Mouse (Mus musculus) CH12.LX (cell line): Measurements from ENCODE around the gene Capn2. TPM values are rescaled to one million over a fixed set of nuclear protein-coding genes. Genes with fewer than 3 reads are reported as not detected.

Source experiments
- DNase-seq: peaks from one replicate; pipeline ENCODE4 v3.0.0-alpha.2; 2013; ENCODE audit errors: extremely low read depth
- H3K27ac ChIP-seq: 2 replicates; pipeline ENCODE4 v1.5.1; 2012; ENCODE audit warnings: low read depth, mild to moderate bottlenecking, control low read depth, moderate library complexity; ENCODE audit not compliant: insufficient read depth
- H3K27me3 ChIP-seq: replicated peaks from 2 replicates; pipeline ENCODE3; 2012; ENCODE audit warnings: inconsistent platforms
- H3K36me3 ChIP-seq, 2 experiments: replicated peaks in 1 of 2; 2 replicates each; pipeline versions ENCODE3 to v1.6.1; 2012; ENCODE audit warnings: inconsistent platforms in 1 of 2, low read length in 1 of 2, mild to moderate bottlenecking in 1 of 2, mixed read lengths in 1 of 2, moderate library complexity in 1 of 2; ENCODE audit not compliant: control insufficient read depth in 1 of 2, insufficient read depth in 1 of 2
- H3K4me1 ChIP-seq, 2 experiments: 2 replicates each; pipeline ENCODE4 v1.6.1; 2012; ENCODE audit warnings: inconsistent platforms in 1 of 2, moderate library complexity in 1 of 2; ENCODE audit not compliant: insufficient read depth in 2 of 2, control insufficient read depth in 1 of 2
- H3K4me2 ChIP-seq: 2 replicates; pipeline ENCODE4 v1.6.1; 2012; ENCODE audit warnings: low read depth, mild to moderate bottlenecking, control low read depth; ENCODE audit not compliant: poor library complexity, insufficient read depth, severe bottlenecking
- H3K4me3 ChIP-seq, 3 experiments: fragments of 150-350 bp in 1 of 3; sonication (generic) in 1 of 3; replicated peaks in 1 of 3; 2 replicates each; pipeline versions ENCODE3 to v1.5.1; 2011 to 2012; ENCODE audit warnings: low read depth in 2 of 3, low read length in 2 of 3, mild to moderate bottlenecking in 2 of 3, moderate library complexity in 2 of 3, control low read depth in 1 of 3, improper control_type of control experiment in 1 of 3, inconsistent platforms in 1 of 3, mixed read lengths in 1 of 3; ENCODE audit not compliant: poor library complexity in 1 of 3
- H3K79me2 ChIP-seq: replicated peaks from 2 replicates; pipeline ENCODE4 v1.6.1; 2012; ENCODE audit warnings: mild to moderate bottlenecking, moderate library complexity; ENCODE audit not compliant: control insufficient read depth, poor library complexity, insufficient read depth, severe bottlenecking; ENCODE audit errors: extremely low read depth
- H3K9ac ChIP-seq: 2 replicates; pipeline ENCODE4 v1.6.1; 2012; ENCODE audit warnings: low read depth, mild to moderate bottlenecking, control low read depth, moderate library complexity; ENCODE audit not compliant: insufficient read depth
- H3K9me3 ChIP-seq: replicated peaks from 2 replicates; pipeline ENCODE3; 2012; ENCODE audit warnings: low read length, inconsistent platforms, mixed read lengths
- CHD2 ChIP-seq: IDR thresholded peaks from 2 replicates; pipeline ENCODE4 v1.6.1; 2011; ENCODE audit warnings: low read length, improper control_type of control experiment
- CTCF ChIP-seq, 2 experiments: IDR thresholded peaks in 1 of 2; conservative IDR thresholded peaks in 1 of 2; 2 replicates each; pipeline ENCODE4 v1.5.1; 2011 to 2012; ENCODE audit warnings: low read depth in 2 of 2, low read length in 2 of 2, improper control_type of control experiment in 1 of 2, inconsistent platforms in 1 of 2, mild to moderate bottlenecking in 1 of 2, moderate library complexity in 1 of 2
- ELF1 ChIP-seq: IDR thresholded peaks from 2 replicates; pipeline ENCODE4 v1.6.1; 2014; ENCODE audit warnings: low read depth, mild to moderate bottlenecking, inconsistent platforms, low read length, improper control_type of control experiment
- EP300 ChIP-seq: IDR thresholded peaks from 2 replicates; pipeline ENCODE4 v1.6.1; 2011; ENCODE audit warnings: low read length, improper control_type of control experiment
- IRF4 ChIP-seq: IDR thresholded peaks from 2 replicates; pipeline ENCODE4 v1.6.1; 2014; ENCODE audit warnings: low read depth, mild to moderate bottlenecking, inconsistent platforms, low read length, improper control_type of control experiment
- JUN ChIP-seq: IDR thresholded peaks from 2 replicates; pipeline ENCODE4 v1.6.1; 2011; ENCODE audit warnings: low read depth, mild to moderate bottlenecking, low read length, improper control_type of control experiment, moderate library complexity; ENCODE audit not compliant: insufficient read depth
- JUND ChIP-seq: conservative IDR thresholded peaks from 2 replicates; pipeline ENCODE4 v1.6.1; 2011; ENCODE audit warnings: low read depth, low read length, improper control_type of control experiment
- KAT2A ChIP-seq: IDR thresholded peaks from 2 replicates; pipeline ENCODE4 v1.6.1; 2012; ENCODE audit warnings: low read length, improper control_type of control experiment, inconsistent platforms; ENCODE audit not compliant: insufficient replicate concordance
- MAFK ChIP-seq: IDR thresholded peaks from 2 replicates; pipeline ENCODE4 v1.6.1; 2011; ENCODE audit warnings: low read length, improper control_type of control experiment; ENCODE audit not compliant: insufficient replicate concordance
- MAX ChIP-seq: IDR thresholded peaks from 2 replicates; pipeline ENCODE4 v1.6.1; 2011; ENCODE audit warnings: low read length, improper control_type of control experiment
- MEF2A ChIP-seq: IDR thresholded peaks from 2 replicates; pipeline ENCODE4 v1.6.1; 2014; ENCODE audit warnings: low read depth, mild to moderate bottlenecking, inconsistent platforms, low read length, improper control_type of control experiment, borderline replicate concordance
- MXI1 ChIP-seq: IDR thresholded peaks from 2 replicates; pipeline ENCODE4 v1.6.1; 2011; ENCODE audit warnings: mild to moderate bottlenecking, low read depth, low read length, improper control_type of control experiment
- MYC ChIP-seq: IDR thresholded peaks from 2 replicates; pipeline ENCODE4 v1.6.1; 2011; ENCODE audit warnings: low read depth, mild to moderate bottlenecking, improper control_type of control experiment, low read length
- NELFE ChIP-seq: IDR thresholded peaks from 2 replicates; pipeline ENCODE4 v1.6.1; 2011; ENCODE audit warnings: low read depth, low read length, improper control_type of control experiment
- NRF1 ChIP-seq: IDR thresholded peaks from 2 replicates; pipeline ENCODE4 v1.6.1; 2014; ENCODE audit warnings: low read depth, mild to moderate bottlenecking, inconsistent platforms, low read length, improper control_type of control experiment, moderate library complexity
- PAX5 ChIP-seq: IDR thresholded peaks from 2 replicates; pipeline ENCODE4 v1.6.1; 2012; ENCODE audit warnings: low read length, inconsistent platforms, mixed read lengths
- POLR2A ChIP-seq: IDR thresholded peaks from 2 replicates; pipeline ENCODE4 v1.6.1; 2011; ENCODE audit warnings: low read depth, mild to moderate bottlenecking, improper control_type of control experiment, low read length
- POLR2AphosphoS2 ChIP-seq: IDR thresholded peaks from 2 replicates; pipeline ENCODE4 v1.6.1; 2011; ENCODE audit warnings: low read depth, low read length, improper control_type of control experiment
- RAD21 ChIP-seq: IDR thresholded peaks from 2 replicates; pipeline ENCODE4 v1.6.1; 2011; ENCODE audit warnings: low read depth, mild to moderate bottlenecking, low read length, improper control_type of control experiment, moderate library complexity
- SIN3A ChIP-seq: IDR thresholded peaks from 2 replicates; pipeline ENCODE4 v1.6.1; 2012; ENCODE audit warnings: low read length, improper control_type of control experiment, inconsistent platforms
- SMC3 ChIP-seq: IDR thresholded peaks from 2 replicates; pipeline ENCODE4 v1.6.1; 2011; ENCODE audit warnings: low read depth, low read length, improper control_type of control experiment
- UBTF ChIP-seq: IDR thresholded peaks from 2 replicates; pipeline ENCODE4 v1.6.1; 2012; ENCODE audit warnings: low read depth, mild to moderate bottlenecking, inconsistent platforms, low read length, improper control_type of control experiment, moderate library complexity
- USF1 ChIP-seq: IDR thresholded peaks from 2 replicates; pipeline ENCODE4 v1.6.1; 2014; ENCODE audit warnings: low read depth, mild to moderate bottlenecking, inconsistent platforms, low read length, improper control_type of control experiment
- USF2 ChIP-seq: conservative IDR thresholded peaks from 2 replicates; pipeline ENCODE4 v1.6.1; 2011; ENCODE audit warnings: low read depth, low read length, improper control_type of control experiment
- ZC3H11A ChIP-seq: IDR thresholded peaks from 2 replicates; pipeline ENCODE4 v1.6.1; 2012; ENCODE audit warnings: low read depth, mild to moderate bottlenecking, inconsistent platforms, low read length, improper control_type of control experiment
- ZMIZ1 ChIP-seq: IDR thresholded peaks from 2 replicates; pipeline ENCODE4 v1.6.1; 2012; ENCODE audit warnings: low read depth, mild to moderate bottlenecking, inconsistent platforms, low read length, improper control_type of control experiment
- ZNF384 ChIP-seq: IDR thresholded peaks from 2 replicates; pipeline ENCODE4 v1.6.1; 2012; ENCODE audit warnings: low read depth, low read length, improper control_type of control experiment, inconsistent platforms
- dilution Hi-C: fragments of 300-500 bp; cut with MboI; formaldehyde crosslinking; loops from 2 replicates; pipeline ENCODE4 v1.14.3; 2020; ENCODE audit warnings: low sequenced_read_pairs; ENCODE audit not compliant: extremely low pct_unique_long_range_greater_than_20kb, extremely low pct_ligation_motif_present
- in situ Hi-C: fragments of 300-500 bp; cut with MboI; formaldehyde crosslinking; loops from 3 replicates; pipeline ENCODE4 v1.14.3; 2019; ENCODE audit warnings: low sequenced_read_pairs, low pct_ligation_motif_present, low pct_unique_long_range_greater_than_20kb, mixed read lengths
- polyA plus RNA-seq: library from polyadenylated mRNA; unstranded; fragments of >175 nt; gene quantifications from 2 replicates; pipeline ENCODE4 v1.2.1, GENCODE M21; 2012; ENCODE audit warnings: low read depth; ENCODE audit not compliant: insufficient read length
- total RNA-seq, 2 experiments: library from RNA; depleted of rRNA; stranded (reverse); fragments of 300-350 nt in 1 of 2; fragments of >200 nt in 1 of 2; gene quantifications; 2 replicates each; pipeline ENCODE4 v1.2.3; 2012 to 2014

The Capn2 gene
- total and polyA plus RNA-seq, 3 experiments: 10.9 to 28.1 (median 15.0) TPM

DNA sequence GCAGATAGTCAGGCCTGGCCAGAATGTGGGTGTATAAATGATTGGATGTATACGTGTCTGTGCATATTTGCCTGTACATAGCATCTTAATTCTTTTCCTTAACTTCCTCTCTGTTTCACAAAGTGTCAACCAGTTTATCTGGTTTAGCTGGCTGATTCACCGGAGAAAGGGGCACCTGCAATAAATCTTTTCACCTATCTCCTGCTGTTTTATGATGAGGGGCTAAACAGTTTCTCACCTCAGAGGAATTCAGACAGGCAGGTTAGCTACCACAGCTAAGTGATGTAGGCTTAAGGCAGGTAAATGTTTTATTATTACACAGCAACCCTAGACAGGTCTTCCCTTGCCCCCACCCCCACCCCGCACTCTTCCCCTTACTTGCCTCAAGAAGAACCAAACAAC, 17.7 kb upstream of the Capn2 start:
- in situ Hi-C loops: loop anchor here (5.0 kb wide), 1 partner anchor 43 kb away; no protein-coding TSS in a partner anchor
- Histone ChIP-seq H3K36me3 (no peaks in the 10 kb centered on the region), H3K4me2 (no peak overlapping the region), H3K79me2 (no peaks in the 10 kb centered on the region), H3K9me3 (peaks cover 14% of the 10 kb centered on the region), H3K4me1 (peaks cover 0 to under 1% of the 10 kb centered on the region in 2 experiments; a peak in 1 of 4 replicates), H3K9ac (no peak overlapping the region), H3K27me3 (peaks cover 22% of the 10 kb centered on the region), H3K27ac (no peak overlapping the region), H3K4me3 (no peak overlapping the region)
- DNase-seq: no peak
- dilution Hi-C loops: no loop called here
- no peak for TF ChIP-seq RAD21
- TF ChIP-seq USF2: no peak
- TF ChIP-seq ZMIZ1: no peak
- no peak for TF ChIP-seq CHD2
- TF ChIP-seq MAX: no peak
- TF ChIP-seq UBTF: no peak
- no peak for TF ChIP-seq MEF2A
- TF ChIP-seq ZC3H11A: no peak
- TF ChIP-seq ELF1: no peak
- TF ChIP-seq JUND: no peak
- no peak for TF ChIP-seq KAT2A
- TF ChIP-seq NELFE: no peak
- TF ChIP-seq IRF4: no peak
- TF ChIP-seq POLR2AphosphoS2: no peak
- TF ChIP-seq POLR2A: no peak
- no peak for TF ChIP-seq USF1
- TF ChIP-seq EP300: no peak

DNA sequence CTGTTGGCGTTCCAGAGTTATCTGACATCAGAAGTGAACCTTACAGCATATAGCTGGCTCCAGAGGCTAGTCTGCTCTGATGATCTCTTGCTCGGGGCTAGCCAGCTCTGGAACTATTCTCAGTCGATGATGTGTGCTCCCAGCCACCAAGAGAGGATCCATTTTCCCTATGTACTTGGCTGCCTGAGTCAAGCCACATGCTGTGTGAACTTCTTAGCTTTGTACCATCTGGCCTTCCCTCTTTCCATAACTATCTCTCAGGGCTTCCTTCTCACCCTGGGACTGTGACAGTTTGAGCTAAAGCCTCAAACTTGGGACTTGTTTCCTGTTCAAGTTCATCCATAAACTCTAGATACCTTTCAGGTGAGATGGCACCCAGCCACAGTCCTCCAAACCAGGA, 16.2 kb upstream of the Capn2 start:
- H3K9ac ChIP-seq: no peak overlapping the region
- no peak overlapping the region for H3K4me3 ChIP-seq
- no peaks in the 10 kb centered on the region for H3K36me3 ChIP-seq
- no peaks in the 10 kb centered on the region for H3K79me2 ChIP-seq
- peaks cover 14% of the 10 kb centered on the region for H3K9me3 ChIP-seq
- in situ Hi-C loops (no loop called here), dilution Hi-C loops (no loop called here)
- H3K4me2 ChIP-seq: no peak overlapping the region
- H3K27me3 ChIP-seq: peaks cover 23% of the 10 kb centered on the region
- H3K4me1 ChIP-seq: peaks cover 0 to 4% of the 10 kb centered on the region in 2 experiments; a peak in 1 of 4 replicates
- TF ChIP-seq EP300 (no peak), PAX5 (no peak), JUN (no peak), MYC (no peak), USF2 (no peak), RAD21 (no peak), ZC3H11A (no peak), MXI1 (no peak), NRF1 (no peak), KAT2A (no peak), SMC3 (no peak), MAFK (no peak), ZNF384 (no peak), MAX (no peak), SIN3A (no peak), CTCF (conservative IDR thresholded peaks at IDR 0.05 in 1 of 2, IDR thresholded peaks at IDR 0.05 in 1 of 2; ENCODE audit: low read depth in 2 of 2, low read length in 2 of 2) (no peak)
- no peak for DNase-seq
- no peak overlapping the region for H3K27ac ChIP-seq
